Mouse (Mus musculus): Measurements from ENCODE around the gene A930004D18Rik.

DNA sequence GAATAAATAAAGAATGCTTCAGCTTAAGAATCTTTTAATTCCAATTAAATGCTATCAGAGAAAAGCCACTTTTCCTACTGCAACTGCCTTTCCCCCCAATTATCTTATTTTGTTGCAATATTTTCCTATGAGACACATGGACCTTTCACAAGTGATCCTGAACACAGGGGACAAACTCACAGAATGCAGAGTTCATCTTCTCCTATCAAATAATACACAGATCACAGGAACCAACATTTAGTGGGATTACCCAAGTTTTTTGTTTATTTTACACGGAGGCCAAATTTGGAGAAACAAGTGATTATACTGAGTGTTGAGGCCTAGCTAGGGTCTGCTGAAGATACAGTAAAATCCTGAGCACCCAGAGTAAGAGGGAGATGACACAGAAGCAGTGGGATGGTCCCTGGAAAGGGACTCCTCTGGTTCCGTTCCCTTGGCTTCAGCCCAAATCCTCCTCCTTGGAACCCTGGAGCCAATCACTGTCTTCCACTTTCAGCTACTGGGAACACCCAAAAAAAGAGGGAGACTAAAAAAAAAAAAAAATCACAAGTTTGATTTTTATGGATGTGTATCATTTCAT is 16.5 kb upstream of the A930004D18Rik start:
- TF ChIP-seq CTCF (IDR thresholded peaks at IDR 0.05 in 2 of 3, conservative IDR thresholded peaks at IDR 0.05 in 1 of 3; ENCODE audit: control insufficient read depth in 1 of 3, insufficient read depth in 1 of 3, low read depth in 2 of 3, low read length in 3 of 3, poor library complexity in 1 of 3, severe bottlenecking in 1 of 3): no peak
- no peak for TF ChIP-seq POLR2A (IDR thresholded peaks at IDR 0.05; ENCODE audit: control insufficient read depth in 1 of 2, insufficient read depth in 1 of 2, low read depth in 1 of 2, low read length in 2 of 2, poor library complexity in 1 of 2)
- no peak for TF ChIP-seq MAZ (IDR thresholded peaks at IDR 0.05; ENCODE audit: low read depth, low read length)
- no peak for TF ChIP-seq E2F4 (IDR thresholded peaks at IDR 0.05; ENCODE audit: borderline replicate concordance, low read depth, low read length)
- TF ChIP-seq USF1 (IDR thresholded peaks at IDR 0.05; ENCODE audit: low read depth, low read length): no peak
